Mouse (Mus musculus) monocyte, adult 5-6 weeks (primary cell): ENCODE measurements at regions not wholly inside any gene's neighbourhood (a gene's known extent, or its start where the extent isn't known, plus 50 kb on each side); places are given as distances from the start of the nearest gene placed in this dataset.

Experiments
- ATAC-seq: fragments of 153-309, 156-312 bp; replicated peaks from 2 replicates; pipeline ENCODE4 v1.8.0; 2017; ENCODE audit warnings: mild to moderate bottlenecking; ENCODE audit not compliant: low TSS enrichment, insufficient number of reproducible peaks, severe bottlenecking, poor library complexity, low FRiP score

- no peak for ATAC-seq
These were observed 244.7 kb downstream of the Fam49a start for GRCm38 (mm10) chr12:12506671-12507070.

GRCm38 (mm10) chr12:12505590-12505989, 243.7 kb downstream of the Fam49a start:
- ATAC-seq, result no peak

DNA sequence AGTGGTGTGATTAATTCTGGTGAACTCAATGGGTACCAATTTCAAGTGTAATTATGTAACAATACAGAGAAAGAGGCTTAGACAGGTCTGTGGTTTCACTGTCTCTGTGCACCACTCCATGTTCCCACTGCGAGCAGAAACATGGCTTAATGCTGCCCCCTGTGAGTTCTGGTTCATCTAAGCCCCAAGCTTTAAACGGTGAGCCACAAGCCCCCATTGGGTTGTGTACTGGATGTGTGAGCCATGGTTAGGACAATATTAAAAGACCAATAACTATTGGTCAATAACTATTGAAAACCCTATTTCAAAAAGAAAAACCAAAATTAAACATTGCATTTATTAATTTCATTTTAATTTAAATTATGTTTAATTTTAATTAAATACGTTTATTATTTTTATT, 238.0 kb downstream of the Fam49a start:
- ATAC-seq, result no peak

DNA sequence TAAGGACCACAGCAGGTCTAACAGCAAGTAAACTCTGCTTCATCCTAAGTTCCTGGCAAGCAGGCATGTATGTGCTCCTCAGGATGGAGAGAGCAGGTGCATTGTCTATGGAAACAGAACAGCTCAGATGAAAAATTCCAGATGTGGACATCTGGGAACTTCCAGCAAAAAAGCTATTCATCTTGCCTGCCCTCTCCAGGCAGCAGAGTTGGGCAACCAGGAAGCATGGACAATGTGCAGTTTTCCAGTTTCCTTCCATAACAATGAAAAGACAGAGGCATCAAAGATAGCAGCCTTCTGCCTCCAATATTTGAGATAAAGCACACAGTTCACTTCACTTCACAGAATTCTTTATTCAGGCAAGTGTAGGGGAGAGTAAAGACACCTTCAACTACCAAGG, 236.7 kb downstream of the Fam49a start:
- ATAC-seq, result no peak

- ATAC-seq, result no peak
These were observed 235.4 kb downstream of the Fam49a start for GRCm38 (mm10) chr12:12497277-12497841.

- no peak for ATAC-seq
These were observed 234.7 kb downstream of the Fam49a start for GRCm38 (mm10) chr12:12496593-12497141.

GRCm38 (mm10) chr12:12490173-12490572, 228.2 kb downstream of the Fam49a start:
- ATAC-seq, result no peak

GRCm38 (mm10) chr12:12488090-12488489, 226.2 kb downstream of the Fam49a start:
- no peak for ATAC-seq

DNA sequence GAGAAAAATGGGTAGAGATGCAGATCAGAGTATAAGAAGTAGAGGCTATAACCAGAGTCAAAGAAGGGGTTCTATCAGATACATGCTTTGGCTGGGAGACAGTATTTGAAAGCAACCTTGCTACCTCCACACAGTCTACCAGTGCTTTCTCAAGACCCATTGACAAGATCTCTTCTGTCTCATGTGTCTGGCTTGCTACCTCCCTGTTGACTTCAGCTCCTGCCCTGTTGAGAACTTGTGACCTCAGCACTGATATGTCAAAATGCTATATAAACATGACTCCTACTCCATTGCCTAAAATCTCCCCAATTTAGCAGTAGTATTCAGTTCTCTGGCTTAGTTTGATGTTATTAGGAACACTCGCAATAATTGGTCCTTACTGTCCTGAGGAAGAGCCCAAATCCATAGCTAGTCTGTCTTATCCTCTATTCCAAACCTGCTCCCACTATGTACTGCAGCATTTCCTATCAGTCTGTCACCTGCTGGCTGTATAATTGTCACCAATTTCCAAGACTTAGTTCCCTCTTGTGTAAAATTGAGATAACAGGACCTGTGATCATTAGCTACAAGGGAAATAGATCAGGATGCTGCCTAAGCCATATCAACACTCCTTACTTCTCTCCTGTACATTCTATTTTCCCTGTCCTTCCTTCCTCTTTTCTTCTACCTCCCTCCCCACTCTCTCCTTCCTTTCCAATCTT, 224.9 kb downstream of the Fam49a start:
- no peak for ATAC-seq

DNA sequence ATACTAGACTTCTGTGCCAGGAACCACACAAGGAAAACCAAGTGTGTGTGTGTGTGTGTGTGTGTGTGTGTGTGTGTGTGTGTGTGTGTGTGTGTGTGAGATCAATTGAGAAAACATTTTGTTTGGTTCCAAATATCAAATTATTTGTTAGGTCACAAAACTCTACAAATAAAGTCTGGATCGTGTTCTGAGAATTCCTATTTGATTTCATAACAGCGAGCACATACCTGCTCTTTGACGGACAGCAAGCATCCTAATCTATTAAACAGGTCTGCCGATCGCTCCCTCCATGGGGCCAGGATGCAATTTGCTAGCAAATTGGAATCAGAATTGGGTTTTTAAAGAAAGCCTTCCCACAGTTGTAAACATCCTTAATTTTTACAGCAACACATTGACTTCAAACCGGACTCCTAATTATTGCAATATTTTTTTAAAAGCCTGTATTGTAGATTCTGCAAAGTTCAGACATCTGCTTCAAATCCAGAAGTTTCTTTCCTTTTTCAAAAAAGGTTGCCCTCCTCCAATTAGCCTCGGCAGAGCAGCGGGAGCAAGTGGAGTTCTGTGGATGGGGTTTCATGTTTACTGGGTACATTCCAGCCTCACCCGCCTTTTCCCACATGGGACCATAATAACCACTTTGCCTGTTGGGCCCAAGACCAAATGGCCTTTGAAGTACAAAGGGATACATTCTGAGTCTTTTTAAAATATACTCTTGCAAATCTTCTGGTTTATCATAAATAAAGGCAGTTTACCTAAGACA, 223.2 kb downstream of the Fam49a start:
- no peak for ATAC-seq

GRCm38 (mm10) chr12:12480451-12480850, 218.5 kb downstream of the Fam49a start:
- ATAC-seq, result no peak

- no peak for ATAC-seq
These were observed 190.1 kb downstream of the Fam49a start for GRCm38 (mm10) chr12:12452086-12452485.

DNA sequence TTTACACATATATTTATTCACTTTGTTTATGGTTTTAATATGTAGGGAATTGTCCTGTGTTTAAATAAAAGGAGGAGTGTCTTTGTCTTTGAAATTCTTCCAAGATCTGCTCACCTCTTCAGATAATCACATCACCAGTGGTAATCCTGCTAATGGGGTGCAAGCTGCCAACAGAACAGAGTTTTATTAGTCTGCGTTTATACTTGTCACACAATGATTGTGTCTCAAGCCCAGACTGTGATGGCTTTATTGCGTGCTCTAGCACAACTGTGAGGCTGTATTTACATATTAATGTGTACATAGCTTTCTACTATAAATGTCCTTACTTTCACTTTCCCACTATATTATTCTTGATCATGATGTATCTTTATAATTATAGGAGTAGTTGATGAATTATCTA, 184.8 kb downstream of the Fam49a start:
- no peak for ATAC-seq

- ATAC-seq, result no peak
These were observed 184.3 kb downstream of the Fam49a start for GRCm38 (mm10) chr12:12446281-12446680.

GRCm38 (mm10) chr12:12442872-12443271, 180.9 kb downstream of the Fam49a start:
- no peak for ATAC-seq

DNA sequence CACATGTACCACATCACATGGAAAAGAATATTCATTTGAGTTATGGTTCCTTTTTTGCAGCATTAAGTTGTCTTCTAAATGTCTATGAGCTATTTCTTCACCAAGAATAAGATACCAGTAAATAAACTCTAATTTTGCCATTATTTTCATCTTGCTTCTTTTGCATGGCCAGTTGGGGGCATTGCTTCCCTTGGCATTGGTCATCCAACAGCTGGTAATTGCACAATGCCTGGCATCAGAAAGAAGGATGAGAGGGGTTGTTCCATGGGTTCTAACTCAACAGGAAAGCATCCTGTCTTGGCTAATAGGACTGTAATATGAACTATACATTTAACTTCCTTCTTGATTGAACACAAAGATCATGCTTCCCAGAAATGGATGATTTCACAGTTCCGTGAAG, 174.4 kb downstream of the Fam49a start:
- ATAC-seq, result no peak

DNA sequence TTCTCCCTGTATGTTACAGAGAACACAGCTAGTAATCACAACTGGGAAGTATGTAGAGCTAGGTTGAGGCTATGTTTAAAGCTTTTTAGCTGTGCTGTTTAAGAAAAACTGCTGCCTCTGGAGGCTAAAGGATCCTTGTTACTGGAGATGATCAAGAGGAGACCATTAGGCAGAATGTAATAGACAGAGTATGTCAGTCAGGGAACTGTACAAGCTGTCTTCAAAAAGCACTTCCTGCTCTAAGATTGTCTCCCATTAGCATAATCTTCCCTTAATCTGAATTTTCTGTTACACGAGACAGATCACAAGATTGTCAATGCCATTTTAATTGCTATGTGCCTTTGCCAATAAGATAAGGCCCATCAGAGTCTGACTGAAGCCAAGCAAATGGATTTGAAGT, 170.7 kb downstream of the Fam49a start:
- no peak for ATAC-seq
